Mouse (Mus musculus): ENCODE measurements at regions not wholly inside any gene's neighbourhood (a gene's known extent, or its start where the extent isn't known, plus 50 kb on each side); places are given as distances from the start of the nearest gene placed in this dataset.
A peak's percentile ranks its signal among the peaks of the same experiment; 100 is the strongest.

DNA sequence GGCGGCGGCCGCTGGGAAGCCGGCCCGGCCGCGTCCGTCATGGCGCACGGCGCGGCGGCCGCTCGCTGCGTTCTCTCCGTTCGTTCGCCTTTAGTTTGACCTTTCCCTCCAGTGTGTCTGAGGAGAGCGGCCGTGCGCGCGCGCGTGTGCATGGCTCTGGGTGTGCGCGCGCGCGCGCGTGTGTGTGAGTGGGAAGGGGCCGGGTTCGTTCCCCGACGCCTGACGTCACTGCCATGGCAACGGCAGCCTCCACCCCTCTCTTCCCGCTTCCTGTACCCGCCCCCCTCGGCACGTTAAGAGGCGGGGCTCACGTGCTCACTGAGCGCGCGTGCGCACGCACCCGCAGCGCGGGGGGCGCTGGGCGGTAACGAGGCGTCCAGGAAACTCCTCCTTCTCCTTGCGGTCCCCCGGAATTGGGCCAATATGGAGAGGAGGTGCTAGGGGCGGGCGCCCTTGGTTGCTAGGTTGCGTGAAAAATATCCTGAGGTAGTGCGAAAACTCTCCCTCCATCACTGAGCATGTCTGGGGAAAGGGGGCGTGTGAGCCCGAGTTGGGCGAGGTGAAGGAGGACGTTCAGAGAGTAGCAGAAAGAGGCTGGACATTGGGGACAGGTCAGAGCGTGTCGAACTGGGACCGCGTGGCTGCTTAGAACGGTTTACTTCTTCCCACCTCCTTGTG lies 1862.5 kb upstream of the Lrrc6 start:
- no peaks in the 10 kb centered on the region for H3K36me3 ChIP-seq (ENCODE audit: control insufficient read depth, insufficient read depth, low read length)
- peak overlapping the region; percentile 42 for H3K4me2 ChIP-seq (replicated peaks; ENCODE audit: low read depth, low read length)
- WGBS = under 1% methylated on average over 53 of the region's 72 CpGs
- H3K4me3 ChIP-seq (ENCODE audit: low read depth, low read length) = peak overlapping the region; percentile 85
- H3K9ac ChIP-seq (ENCODE audit: low read depth, low read length) = peak overlapping the region; percentile 84
- ATAC-seq (ENCODE audit: low FRiP score) = peak; percentile 98
- no peaks in the 10 kb centered on the region for H3K27me3 ChIP-seq (ENCODE audit: control insufficient read depth, insufficient read depth, low read length)
- no peaks in the 10 kb centered on the region for H3K9me3 ChIP-seq (ENCODE audit: control insufficient read depth, low read length)
- H3K4me1 ChIP-seq (replicated peaks; ENCODE audit: control insufficient read depth, insufficient read depth, low read length) = no peaks in the 10 kb centered on the region
- H3K27ac ChIP-seq (ENCODE audit: low read depth, low read length) = peak overlapping the region; percentile 89
- DNase-seq (ENCODE audit: low spot score) = peak; percentile 100

DNA sequence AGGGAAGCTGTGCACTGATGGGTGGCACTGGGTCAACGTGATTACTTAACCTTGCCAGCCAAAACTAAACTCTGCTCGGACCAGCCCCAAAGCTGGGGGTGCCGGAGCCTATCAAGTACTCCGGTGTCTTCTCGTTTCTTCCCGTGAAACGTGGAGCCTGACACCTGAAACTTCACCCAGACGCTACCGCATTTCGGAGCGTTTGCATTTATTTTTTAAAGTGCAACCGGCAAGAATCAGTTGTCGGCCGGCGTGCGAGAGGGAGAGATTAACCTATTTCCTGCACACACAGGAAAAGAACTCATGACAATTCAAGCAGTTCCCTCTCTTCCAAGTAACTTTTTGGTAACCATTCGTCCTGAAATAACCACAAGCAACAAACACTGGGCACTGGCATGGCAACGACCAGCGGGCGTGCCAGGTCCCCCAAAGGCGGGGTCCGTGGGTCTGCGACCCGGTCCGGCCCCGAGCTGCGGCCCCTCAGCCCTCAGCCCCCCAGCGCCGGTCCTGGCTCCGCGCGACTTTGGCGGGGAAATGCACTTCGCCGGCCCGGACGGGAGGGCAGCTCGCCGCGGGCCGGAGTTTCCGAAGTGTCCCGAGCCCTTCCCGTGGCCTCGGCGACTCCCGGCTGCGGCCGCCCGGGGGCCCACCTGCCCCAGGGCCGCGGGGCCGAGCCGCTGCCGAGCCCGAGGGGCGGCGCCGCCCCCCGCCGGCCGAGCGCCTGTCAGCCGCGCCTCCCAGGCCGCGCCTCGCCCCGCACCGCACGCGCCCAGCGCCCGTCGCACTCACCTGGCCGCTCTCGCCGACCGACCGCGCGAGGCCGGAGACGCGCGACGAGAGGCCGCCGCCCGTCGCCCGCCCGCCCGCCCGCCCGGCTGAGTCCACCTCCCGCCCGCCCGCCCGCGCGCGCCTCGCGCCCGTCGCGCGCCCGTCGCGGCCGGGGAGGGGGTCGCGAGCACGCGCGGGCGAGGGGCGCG lies 1861.7 kb upstream of the Lrrc6 start:
- Histone ChIP-seq H3K4me1 (replicated peaks; ENCODE audit: control insufficient read depth, insufficient read depth, low read length) (no peaks in the 10 kb centered on the region), H3K9ac (ENCODE audit: low read depth, low read length) (peak overlapping the region; percentile 84), H3K36me3 (ENCODE audit: control insufficient read depth, insufficient read depth, low read length) (no peaks in the 10 kb centered on the region), H3K4me3 (ENCODE audit: low read depth, low read length) (peak overlapping the region; percentile 85), H3K9me3 (ENCODE audit: control insufficient read depth, low read length) (no peaks in the 10 kb centered on the region), H3K27me3 (ENCODE audit: control insufficient read depth, insufficient read depth, low read length) (no peaks in the 10 kb centered on the region), H3K27ac (ENCODE audit: low read depth, low read length) (peak overlapping the region; percentile 89), H3K4me2 (replicated peaks; ENCODE audit: low read depth, low read length) (peak overlapping the region; percentile 79)
- DNase-seq (ENCODE audit: low spot score) (peak; percentile 59), ATAC-seq (ENCODE audit: low FRiP score) (peak; percentile 41)
- under 1% methylated on average over 40 of the region's 121 CpGs for WGBS

DNA sequence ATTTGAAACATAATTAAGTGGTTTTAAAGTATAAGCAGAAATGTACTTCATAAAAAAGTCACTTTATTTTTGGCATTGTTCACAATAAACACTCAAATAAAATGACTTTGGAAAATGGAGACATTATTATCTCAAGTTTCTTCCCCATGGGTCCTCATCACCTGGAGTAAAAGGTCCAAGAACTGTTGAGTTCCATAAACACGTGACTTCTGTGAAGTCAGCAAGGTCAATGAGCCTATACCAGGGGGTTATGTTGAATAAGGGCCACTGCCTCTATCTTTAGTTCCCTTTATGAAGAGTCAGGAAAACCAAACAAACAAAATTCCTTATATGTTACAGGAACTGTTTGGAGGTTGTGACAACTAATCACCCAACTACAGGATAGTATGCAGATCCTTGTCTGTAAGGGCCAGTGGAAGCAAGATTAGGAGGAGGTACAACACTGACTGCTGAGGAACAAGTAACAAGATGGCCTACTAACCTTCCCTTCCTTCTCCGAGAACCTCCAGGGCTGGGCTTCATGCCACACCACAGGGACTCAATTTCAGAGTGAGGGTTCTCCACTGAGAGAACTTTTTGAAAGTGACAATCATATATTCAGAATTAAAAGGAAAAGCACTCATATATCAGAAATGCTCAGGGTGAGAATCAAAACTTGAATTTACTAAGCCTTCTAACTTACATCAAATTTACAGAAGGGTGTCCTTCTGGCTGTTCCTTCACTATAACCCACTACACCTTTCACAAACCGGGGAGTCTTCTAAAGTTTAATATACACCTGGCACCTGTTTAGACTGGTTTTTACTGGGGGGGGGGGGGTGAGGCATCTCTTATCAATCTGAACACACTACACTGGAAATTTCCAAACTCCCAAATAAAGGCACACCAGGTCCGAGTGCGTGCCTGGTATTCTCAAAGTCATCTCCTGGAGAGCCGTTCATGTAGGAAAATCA lies 1860.5 kb upstream of the Lrrc6 start:
- H3K9ac ChIP-seq (ENCODE audit: low read depth, low read length) = no peak overlapping the region
- peak overlapping the region; percentile 79 for H3K4me2 ChIP-seq (replicated peaks; ENCODE audit: low read depth, low read length)
- no peaks in the 10 kb centered on the region for H3K36me3 ChIP-seq (ENCODE audit: control insufficient read depth, insufficient read depth, low read length)
- H3K4me1 ChIP-seq (replicated peaks; ENCODE audit: control insufficient read depth, insufficient read depth, low read length) = no peaks in the 10 kb centered on the region
- DNase-seq (ENCODE audit: low spot score) = no peak
- H3K27ac ChIP-seq (ENCODE audit: low read depth, low read length) = no peak overlapping the region
- H3K9me3 ChIP-seq (ENCODE audit: control insufficient read depth, low read length) = no peaks in the 10 kb centered on the region
- H3K4me3 ChIP-seq (ENCODE audit: low read depth, low read length) = peak overlapping the region; percentile 85
- WGBS = 46% methylated on average over 6 of the region's 6 CpGs
- ATAC-seq (ENCODE audit: low FRiP score) = no peak
- H3K27me3 ChIP-seq (ENCODE audit: control insufficient read depth, insufficient read depth, low read length) = no peaks in the 10 kb centered on the region

DNA sequence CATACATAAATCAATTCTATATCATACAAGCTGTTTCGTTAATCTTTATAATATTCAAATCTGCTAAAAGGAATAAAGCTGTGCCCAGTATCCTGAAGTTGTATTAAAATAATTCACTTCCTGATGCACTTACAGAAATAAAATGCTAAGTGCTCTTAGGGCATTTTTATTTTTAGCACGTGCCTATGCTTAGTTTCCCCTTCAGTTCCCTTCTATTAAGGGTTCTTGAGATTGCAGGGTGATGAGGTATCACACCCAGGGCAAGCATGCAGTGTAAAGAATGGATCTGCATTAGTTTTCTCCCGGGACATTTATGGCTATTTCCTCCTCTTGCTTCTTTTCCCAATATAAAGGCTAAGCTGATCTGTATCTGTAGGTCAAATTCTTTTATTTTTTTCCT lies 1858.8 kb upstream of the Lrrc6 start:
- Histone ChIP-seq H3K27ac (ENCODE audit: low read depth, low read length) (no peak overlapping the region), H3K4me3 (ENCODE audit: low read depth, low read length) (no peak overlapping the region), H3K9ac (ENCODE audit: low read depth, low read length) (no peak overlapping the region), H3K4me2 (replicated peaks; ENCODE audit: low read depth, low read length) (no peak overlapping the region), H3K36me3 (ENCODE audit: control insufficient read depth, insufficient read depth, low read length) (no peaks in the 10 kb centered on the region), H3K4me1 (replicated peaks; ENCODE audit: control insufficient read depth, insufficient read depth, low read length) (no peaks in the 10 kb centered on the region), H3K9me3 (ENCODE audit: control insufficient read depth, low read length) (no peaks in the 10 kb centered on the region), H3K27me3 (ENCODE audit: control insufficient read depth, insufficient read depth, low read length) (no peaks in the 10 kb centered on the region)
- no peak for DNase-seq (ENCODE audit: low spot score)
- WGBS = 90% methylated on average over 3 of the region's 3 CpGs
- no peak for ATAC-seq (ENCODE audit: low FRiP score)

DNA sequence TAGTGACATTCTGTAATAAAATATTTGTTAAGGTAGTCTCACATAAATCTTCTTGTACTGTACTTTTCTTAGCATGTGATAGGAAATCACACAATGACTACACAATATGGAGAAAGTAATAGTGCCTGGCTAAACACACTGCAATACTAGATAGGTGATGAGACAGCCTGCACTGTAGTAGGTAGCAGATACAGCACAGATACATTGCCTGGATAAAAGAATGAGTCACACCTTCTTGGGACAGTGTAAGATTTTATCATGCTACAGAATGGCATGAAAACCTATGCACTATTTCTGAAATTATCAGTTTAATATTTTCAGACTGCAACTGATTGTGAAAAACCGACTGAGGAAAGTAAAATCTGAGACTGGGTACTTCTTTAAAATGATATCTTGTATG lies 1855.2 kb upstream of the Lrrc6 start:
- Histone ChIP-seq H3K9me3 (ENCODE audit: control insufficient read depth, low read length) (no peaks in the 10 kb centered on the region), H3K4me2 (replicated peaks; ENCODE audit: low read depth, low read length) (no peak overlapping the region), H3K27ac (ENCODE audit: low read depth, low read length) (no peak overlapping the region), H3K4me1 (replicated peaks; ENCODE audit: control insufficient read depth, insufficient read depth, low read length) (no peaks in the 10 kb centered on the region), H3K9ac (ENCODE audit: low read depth, low read length) (no peak overlapping the region), H3K27me3 (ENCODE audit: control insufficient read depth, insufficient read depth, low read length) (no peaks in the 10 kb centered on the region), H3K4me3 (ENCODE audit: low read depth, low read length) (no peak overlapping the region), H3K36me3 (ENCODE audit: control insufficient read depth, insufficient read depth, low read length) (no peaks in the 10 kb centered on the region)
- ATAC-seq (ENCODE audit: low FRiP score) = no peak
- WGBS = 74% methylated on average over 1 of the region's 1 CpGs
- no peak for DNase-seq (ENCODE audit: low spot score)

DNA sequence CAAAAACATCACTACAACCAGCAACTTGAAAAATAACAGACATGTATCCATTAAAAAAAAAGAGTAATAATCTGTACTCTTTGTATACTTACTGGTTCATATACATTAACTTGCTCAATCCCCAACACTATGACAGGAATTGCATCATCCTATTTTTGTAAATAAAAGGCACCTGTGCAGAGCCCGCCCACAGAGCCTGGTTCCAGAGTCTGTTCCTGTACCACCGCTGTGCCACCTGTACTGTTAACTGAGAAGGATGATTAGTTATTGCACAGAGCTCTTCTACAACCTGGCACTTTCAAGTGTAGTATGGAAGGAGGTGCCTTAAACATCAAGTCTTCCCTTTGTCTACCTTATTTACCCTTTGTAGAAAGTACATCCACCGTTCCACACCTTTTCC lies 1843.9 kb upstream of the Lrrc6 start:
- no peaks in the 10 kb centered on the region for H3K27me3 ChIP-seq (ENCODE audit: control insufficient read depth, insufficient read depth, low read length)
- WGBS = 88% methylated on average over 3 of the region's 3 CpGs
- H3K4me1 ChIP-seq (replicated peaks; ENCODE audit: control insufficient read depth, insufficient read depth, low read length) = no peaks in the 10 kb centered on the region
- H3K9me3 ChIP-seq (ENCODE audit: control insufficient read depth, low read length) = no peaks in the 10 kb centered on the region
- no peak overlapping the region for H3K4me3 ChIP-seq (ENCODE audit: low read depth, low read length)
- no peak overlapping the region for H3K4me2 ChIP-seq (replicated peaks; ENCODE audit: low read depth, low read length)
- H3K27ac ChIP-seq (ENCODE audit: low read depth, low read length) = no peak overlapping the region
- no peaks in the 10 kb centered on the region for H3K36me3 ChIP-seq (ENCODE audit: control insufficient read depth, insufficient read depth, low read length)
- ATAC-seq (ENCODE audit: low FRiP score) (no peak), DNase-seq (ENCODE audit: low spot score) (no peak)
- no peak overlapping the region for H3K9ac ChIP-seq (ENCODE audit: low read depth, low read length)

DNA sequence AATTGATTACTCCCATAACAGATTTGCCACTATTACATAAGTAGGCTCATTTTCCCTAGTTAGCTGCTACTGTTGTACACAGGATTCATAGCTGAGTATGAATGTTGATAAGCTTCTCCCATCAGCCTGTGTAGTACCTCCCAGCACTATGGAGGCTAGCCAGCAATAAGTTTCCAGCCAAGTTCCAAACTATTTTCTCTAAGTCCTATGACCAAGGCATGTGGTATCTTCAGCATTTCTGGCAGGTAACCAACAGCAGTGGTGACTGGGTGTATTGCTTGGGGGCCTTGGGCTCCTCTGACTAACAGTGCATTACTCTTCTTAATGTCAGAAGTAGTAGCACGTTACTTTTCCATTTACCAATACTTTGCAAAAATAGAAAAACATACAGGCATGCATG lies 1841.8 kb upstream of the Lrrc6 start:
- no peak overlapping the region for H3K4me3 ChIP-seq (ENCODE audit: low read depth, low read length)
- 98% methylated on average over 1 of the region's 1 CpGs for WGBS
- H3K36me3 ChIP-seq (ENCODE audit: control insufficient read depth, insufficient read depth, low read length) = no peaks in the 10 kb centered on the region
- no peaks in the 10 kb centered on the region for H3K9me3 ChIP-seq (ENCODE audit: control insufficient read depth, low read length)
- no peak for ATAC-seq (ENCODE audit: low FRiP score)
- no peak for DNase-seq (ENCODE audit: low spot score)
- no peaks in the 10 kb centered on the region for H3K27me3 ChIP-seq (ENCODE audit: control insufficient read depth, insufficient read depth, low read length)
- no peak overlapping the region for H3K4me2 ChIP-seq (replicated peaks; ENCODE audit: low read depth, low read length)
- H3K27ac ChIP-seq (ENCODE audit: low read depth, low read length) = no peak overlapping the region
- H3K9ac ChIP-seq (ENCODE audit: low read depth, low read length) = no peak overlapping the region
- H3K4me1 ChIP-seq (replicated peaks; ENCODE audit: control insufficient read depth, insufficient read depth, low read length) = no peaks in the 10 kb centered on the region

DNA sequence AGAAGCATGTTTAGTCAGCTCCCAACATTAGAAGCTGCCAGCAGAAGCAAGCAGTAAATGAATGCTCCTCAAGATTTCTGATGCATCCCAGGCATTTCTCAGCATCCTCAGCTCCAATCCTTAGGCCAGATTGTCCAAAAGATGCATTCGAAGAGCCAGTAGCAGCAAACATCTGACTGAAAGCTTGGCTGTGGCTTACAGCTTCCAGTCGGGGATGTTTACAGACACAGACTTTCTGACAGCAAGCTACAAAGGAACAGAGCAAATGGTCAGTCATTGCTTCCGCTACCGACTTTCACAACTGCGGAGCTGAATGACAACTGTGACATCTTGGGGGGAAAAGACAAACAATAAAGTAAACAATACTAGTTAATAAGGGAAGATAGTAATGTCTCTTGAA lies 1840.3 kb upstream of the Lrrc6 start:
- Histone ChIP-seq H3K9ac (ENCODE audit: low read depth, low read length) (no peak overlapping the region), H3K27ac (ENCODE audit: low read depth, low read length) (no peak overlapping the region), H3K36me3 (ENCODE audit: control insufficient read depth, insufficient read depth, low read length) (no peaks in the 10 kb centered on the region), H3K4me1 (replicated peaks; ENCODE audit: control insufficient read depth, insufficient read depth, low read length) (no peaks in the 10 kb centered on the region), H3K4me3 (ENCODE audit: low read depth, low read length) (no peak overlapping the region), H3K27me3 (ENCODE audit: control insufficient read depth, insufficient read depth, low read length) (no peaks in the 10 kb centered on the region), H3K4me2 (replicated peaks; ENCODE audit: low read depth, low read length) (no peak overlapping the region), H3K9me3 (ENCODE audit: control insufficient read depth, low read length) (no peaks in the 10 kb centered on the region)
- WGBS = 63% methylated on average over 5 of the region's 5 CpGs
- no peak for DNase-seq (ENCODE audit: low spot score)
- ATAC-seq (ENCODE audit: low FRiP score) = no peak
